Mouse (Mus musculus) MEL (cell line): ENCODE data around the gene Ing5. TPM values are rescaled to one million over a fixed set of nuclear protein-coding genes. Genes with fewer than 3 reads are reported as not detected.

ENCODE experiments used
- DNase-seq: peaks from one replicate; pipeline ENCODE4 v3.0.0; 2011; ENCODE audit warnings: low read depth, low spot score
- H3K27ac ChIP-seq: 2 replicates; pipeline ENCODE4 v1.5.1; 2012; ENCODE audit warnings: low read depth, mild to moderate bottlenecking, control low read depth, low read length, moderate library complexity; ENCODE audit not compliant: control insufficient read depth
- H3K27me3 ChIP-seq, 2 experiments: fragments of 150-350 bp in 1 of 2; sonication (generic) in 1 of 2; 2 replicates each; pipeline ENCODE4 v1.6.1; 2012; ENCODE audit warnings: low read length in 2 of 2, mild to moderate bottlenecking in 2 of 2, improper control_type of control experiment in 1 of 2, moderate library complexity in 1 of 2; ENCODE audit not compliant: insufficient read depth in 2 of 2, control insufficient read depth in 1 of 2
- H3K36me3 ChIP-seq, 2 experiments: 2 replicates each; pipeline ENCODE4 v1.6.1; 2012 to 2014; ENCODE audit warnings: low read length in 2 of 2, improper control_type of control experiment in 1 of 2, inconsistent platforms in 1 of 2, mild to moderate bottlenecking in 1 of 2; ENCODE audit not compliant: insufficient read depth in 2 of 2, control insufficient read depth in 1 of 2
- H3K4me1 ChIP-seq, 2 experiments: fragments of 150-350 bp in 1 of 2; sonication (generic) in 1 of 2; 2 replicates each; pipeline ENCODE4 v1.6.1; 2012; ENCODE audit warnings: low read length in 2 of 2, improper control_type of control experiment in 1 of 2, mild to moderate bottlenecking in 1 of 2; ENCODE audit not compliant: insufficient read depth in 2 of 2, control insufficient read depth in 1 of 2
- H3K4me3 ChIP-seq, 2 experiments: fragments of 150-350 bp in 1 of 2; sonication (generic) in 1 of 2; 2 replicates each; pipeline ENCODE4 v1.5.1; 2012; ENCODE audit warnings: low read depth in 2 of 2, low read length in 2 of 2, mild to moderate bottlenecking in 2 of 2, moderate library complexity in 2 of 2, control low read depth in 1 of 2, improper control_type of control experiment in 1 of 2; ENCODE audit not compliant: control insufficient read depth in 1 of 2, insufficient read depth in 1 of 2
- H3K79me2 ChIP-seq: 2 replicates; pipeline ENCODE4 v1.6.1; 2012; ENCODE audit warnings: mild to moderate bottlenecking, low read length, moderate library complexity; ENCODE audit not compliant: control insufficient read depth, poor library complexity, insufficient read depth
- H3K9ac ChIP-seq: 2 replicates; pipeline ENCODE4 v1.6.1; 2012; ENCODE audit warnings: low read depth, mild to moderate bottlenecking, control low read depth, low read length, moderate library complexity; ENCODE audit not compliant: control insufficient read depth, poor library complexity, severe bottlenecking
- H3K9me3 ChIP-seq: fragments of 150-350 bp; sonication (generic); replicated peaks from 2 replicates; pipeline ENCODE4 v1.6.1; 2012; ENCODE audit warnings: mild to moderate bottlenecking, low read length, improper control_type of control experiment, moderate library complexity; ENCODE audit not compliant: insufficient read depth
- CHD1 ChIP-seq: IDR thresholded peaks from 2 replicates; pipeline ENCODE4 v1.6.1; 2012; ENCODE audit warnings: low read depth, mild to moderate bottlenecking, inconsistent platforms, low read length, improper control_type of control experiment
- CTCF ChIP-seq, 3 experiments: IDR thresholded peaks in 2 of 3; conservative IDR thresholded peaks in 1 of 3; 2 replicates each; pipeline ENCODE4 v1.5.1; 2011 to 2012; ENCODE audit warnings: low read length in 3 of 3, low read depth in 2 of 3, mild to moderate bottlenecking in 2 of 3, improper control_type of control experiment in 1 of 3, inconsistent platforms in 1 of 3, mixed read lengths in 1 of 3, moderate library complexity in 1 of 3; ENCODE audit not compliant: control insufficient read depth in 1 of 3, insufficient read depth in 1 of 3, poor library complexity in 1 of 3, severe bottlenecking in 1 of 3
- ELF1 ChIP-seq: IDR thresholded peaks from 2 replicates; pipeline ENCODE4 v1.6.1; 2014; ENCODE audit warnings: low read depth, mild to moderate bottlenecking, inconsistent platforms, low read length, improper control_type of control experiment, moderate library complexity
- EP300 ChIP-seq, 2 experiments: IDR thresholded peaks; 2 replicates each; pipeline ENCODE4 v1.6.1; 2011; ENCODE audit warnings: improper control_type of control experiment in 2 of 2, low read length in 2 of 2, low read depth in 1 of 2, mild to moderate bottlenecking in 1 of 2
- ETS1 ChIP-seq: IDR thresholded peaks from 2 replicates; pipeline ENCODE4 v1.6.1; 2012; ENCODE audit warnings: low read depth, mild to moderate bottlenecking, inconsistent platforms, low read length, improper control_type of control experiment, moderate library complexity
- GATA1 ChIP-seq: IDR thresholded peaks from 2 replicates; pipeline ENCODE4 v1.6.1; 2011; ENCODE audit warnings: low read depth, low read length, improper control_type of control experiment
- HCFC1 ChIP-seq: IDR thresholded peaks from 2 replicates; pipeline ENCODE4 v1.6.1; 2012; ENCODE audit warnings: low read depth, mild to moderate bottlenecking, inconsistent platforms, low read length, improper control_type of control experiment, moderate library complexity
- JUND ChIP-seq: IDR thresholded peaks from 2 replicates; pipeline ENCODE4 v1.6.1; 2011; ENCODE audit warnings: low read depth, mild to moderate bottlenecking, improper control_type of control experiment, low read length
- KAT2A ChIP-seq: conservative IDR thresholded peaks from 2 replicates; pipeline ENCODE4 v1.6.1; 2012; ENCODE audit warnings: low read depth, low read length, improper control_type of control experiment, inconsistent platforms
- MAFK ChIP-seq: IDR thresholded peaks from 2 replicates; pipeline ENCODE4 v1.6.1; 2011; ENCODE audit warnings: low read depth, mild to moderate bottlenecking, low read length, improper control_type of control experiment, borderline replicate concordance
- MAX ChIP-seq: IDR thresholded peaks from 2 replicates; pipeline ENCODE4 v1.6.1; 2011; ENCODE audit warnings: low read length, improper control_type of control experiment
- MAZ ChIP-seq: IDR thresholded peaks from 2 replicates; pipeline ENCODE4 v1.6.1; 2012; ENCODE audit warnings: low read depth, mild to moderate bottlenecking, inconsistent platforms, low read length, improper control_type of control experiment
- MEF2A ChIP-seq: IDR thresholded peaks from 2 replicates; pipeline ENCODE4 v1.6.1; 2014; ENCODE audit warnings: low read depth, mild to moderate bottlenecking, inconsistent platforms, low read length, improper control_type of control experiment; ENCODE audit not compliant: poor library complexity, insufficient replicate concordance, severe bottlenecking; ENCODE audit errors: extremely low read depth
- MXI1 ChIP-seq: IDR thresholded peaks from 2 replicates; pipeline ENCODE4 v1.6.1; 2011; ENCODE audit warnings: mild to moderate bottlenecking, low read depth, low read length, improper control_type of control experiment
- MYB ChIP-seq: IDR thresholded peaks from 2 replicates; pipeline ENCODE4 v1.6.1; 2011; ENCODE audit warnings: mild to moderate bottlenecking, low read depth, low read length, improper control_type of control experiment
- MYC ChIP-seq: IDR thresholded peaks from 2 replicates; pipeline ENCODE4 v1.6.1; 2011; ENCODE audit warnings: low read depth, mild to moderate bottlenecking, low read length, improper control_type of control experiment, moderate library complexity
- NELFE ChIP-seq: IDR thresholded peaks from 2 replicates; pipeline ENCODE4 v1.6.1; 2011; ENCODE audit warnings: low read depth, low read length, improper control_type of control experiment
- NRF1 ChIP-seq: IDR thresholded peaks from 2 replicates; pipeline ENCODE4 v1.6.1; 2014; ENCODE audit warnings: low read depth, mild to moderate bottlenecking, inconsistent platforms, low read length, improper control_type of control experiment, moderate library complexity; ENCODE audit not compliant: poor library complexity, insufficient read depth, severe bottlenecking
- POLR2A ChIP-seq, 2 experiments: IDR thresholded peaks; 2 replicates each; pipeline ENCODE4 v1.6.1; 2011 to 2012; ENCODE audit warnings: low read length in 2 of 2, mild to moderate bottlenecking in 2 of 2, control low read depth in 1 of 2, improper control_type of control experiment in 1 of 2, low read depth in 1 of 2, moderate library complexity in 1 of 2; ENCODE audit not compliant: control insufficient read depth in 1 of 2, insufficient read depth in 1 of 2, poor library complexity in 1 of 2
- POLR2AphosphoS5 ChIP-seq: IDR thresholded peaks from 2 replicates; pipeline ENCODE4 v1.6.1; 2012; ENCODE audit warnings: low read depth, borderline replicate concordance, mild to moderate bottlenecking, inconsistent platforms, low read length, moderate library complexity, mixed read lengths
- RCOR1 ChIP-seq: IDR thresholded peaks from 2 replicates; pipeline ENCODE4 v1.6.1; 2012; ENCODE audit warnings: low read depth, mild to moderate bottlenecking, inconsistent platforms, low read length, improper control_type of control experiment
- SIN3A ChIP-seq: IDR thresholded peaks from 2 replicates; pipeline ENCODE4 v1.6.1; 2012; ENCODE audit warnings: low read length, improper control_type of control experiment, inconsistent platforms
- TCF12 ChIP-seq: IDR thresholded peaks from 2 replicates; pipeline ENCODE4 v1.6.1; 2014; ENCODE audit warnings: low read depth, mild to moderate bottlenecking, inconsistent platforms, low read length, improper control_type of control experiment, moderate library complexity
- USF1 ChIP-seq: IDR thresholded peaks from 2 replicates; pipeline ENCODE4 v1.6.1; 2014; ENCODE audit warnings: low read depth, mild to moderate bottlenecking, inconsistent platforms, low read length, improper control_type of control experiment, moderate library complexity
- USF2 ChIP-seq, 2 experiments: IDR thresholded peaks; 2 replicates each; pipeline ENCODE4 v1.6.1; 2011 to 2012; ENCODE audit warnings: improper control_type of control experiment in 2 of 2, low read length in 2 of 2, borderline replicate concordance in 1 of 2, inconsistent platforms in 1 of 2, low read depth in 1 of 2, mild to moderate bottlenecking in 1 of 2; ENCODE audit not compliant: insufficient read depth in 1 of 2
- ZKSCAN1 ChIP-seq: IDR thresholded peaks from 2 replicates; pipeline ENCODE4 v1.6.1; 2012; ENCODE audit warnings: low read depth, mild to moderate bottlenecking, inconsistent platforms, low read length, improper control_type of control experiment, moderate library complexity
- ZMIZ1 ChIP-seq: IDR thresholded peaks from 2 replicates; pipeline ENCODE4 v1.6.1; 2012; ENCODE audit warnings: low read depth, mild to moderate bottlenecking, inconsistent platforms, low read length, improper control_type of control experiment, moderate library complexity
- ZNF384 ChIP-seq: IDR thresholded peaks from 2 replicates; pipeline ENCODE4 v1.6.1; 2012; ENCODE audit warnings: low read depth, mild to moderate bottlenecking, inconsistent platforms, low read length, improper control_type of control experiment
- polyA plus RNA-seq, 2 experiments: library from polyadenylated mRNA; stranded (reverse) in 1 of 2; unstranded in 1 of 2; fragments of >175 nt in 1 of 2; fragments of >200 nt in 1 of 2; gene quantifications; 2 replicates each; pipeline versions ENCODE4 v1.2.1 to v1.2.4; 2012; ENCODE audit warnings: low replicate concordance in 2 of 2, low read depth in 1 of 2; ENCODE audit not compliant: insufficient read length in 2 of 2, insufficient read depth in 1 of 2, missing spikeins in 1 of 2
- total RNA-seq: library from RNA; depleted of rRNA; stranded (reverse); fragments of 300-350 nt; gene quantifications from 2 replicates; pipeline ENCODE4 v1.2.3, GENCODE M21; 2012

Ing5 gene
- total and polyA plus RNA-seq, 3 experiments, result 27.6 to 29.2 TPM; not detected in 1

DNA sequence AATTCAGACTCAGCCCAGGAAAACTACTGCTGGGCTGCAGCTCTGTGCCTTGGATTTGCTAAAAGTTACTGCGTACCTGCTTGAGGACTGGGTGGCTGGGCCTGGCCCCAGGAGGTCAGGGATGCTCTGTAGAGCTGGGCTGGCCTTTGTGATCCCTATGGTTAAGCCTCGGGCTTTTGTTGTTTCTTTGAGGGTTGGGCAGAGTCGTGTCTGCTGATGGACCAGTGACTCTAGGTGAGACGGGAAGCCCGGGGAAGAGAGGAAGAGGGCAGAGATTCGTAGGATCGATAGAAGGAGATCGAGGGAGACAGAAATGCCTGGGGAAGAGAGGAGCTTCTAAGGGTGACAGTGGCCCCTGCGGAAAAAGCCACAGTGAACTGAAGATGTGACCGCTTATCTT lies 20.8 kb downstream of the Ing5 start, which contains the start of gene D2hgdh:
Gene D2hgdh, plus strand, starts transcription at position 301 of the 400 bp plus-strand sequence.
- DNase-seq, result no peak
- TF ChIP-seq TCF12 (no peak), USF1 (no peak), EP300 (IDR thresholded peaks at IDR 0.05; ENCODE audit: low read depth in 1 of 2, low read length in 2 of 2) (no peak), JUND (no peak), MAZ (no peak), HCFC1 (no peak), CHD1 (no peak), RCOR1 (no peak), USF2 (IDR thresholded peaks at IDR 0.05; ENCODE audit: borderline replicate concordance in 1 of 2, insufficient read depth in 1 of 2, low read depth in 1 of 2, low read length in 2 of 2) (no peak), MYB (no peak), ETS1 (no peak)
- peak within 1 kb of the TSS; percentile 57 to 98 for H3K4me3 ChIP-seq
- peaks cover 9 to 17% of the 10 kb centered on the region in 2 experiments; a peak in 3 of 4 replicates for H3K4me1 ChIP-seq
- peak within 1 kb of the TSS; percentile 69 for H3K27ac ChIP-seq
- H3K27me3 ChIP-seq, result no peaks in the 10 kb centered on the region
- H3K9ac ChIP-seq, result peak within 1 kb of the TSS; percentile 62
- H3K79me2 ChIP-seq, result peaks cover 3% of the 10 kb centered on the region
- H3K36me3 ChIP-seq, result peaks cover 0 to 9% of the 10 kb centered on the region in 2 experiments; a peak in 2 of 4 replicates
- H3K9me3 ChIP-seq, result no peaks in the 10 kb centered on the region

DNA sequence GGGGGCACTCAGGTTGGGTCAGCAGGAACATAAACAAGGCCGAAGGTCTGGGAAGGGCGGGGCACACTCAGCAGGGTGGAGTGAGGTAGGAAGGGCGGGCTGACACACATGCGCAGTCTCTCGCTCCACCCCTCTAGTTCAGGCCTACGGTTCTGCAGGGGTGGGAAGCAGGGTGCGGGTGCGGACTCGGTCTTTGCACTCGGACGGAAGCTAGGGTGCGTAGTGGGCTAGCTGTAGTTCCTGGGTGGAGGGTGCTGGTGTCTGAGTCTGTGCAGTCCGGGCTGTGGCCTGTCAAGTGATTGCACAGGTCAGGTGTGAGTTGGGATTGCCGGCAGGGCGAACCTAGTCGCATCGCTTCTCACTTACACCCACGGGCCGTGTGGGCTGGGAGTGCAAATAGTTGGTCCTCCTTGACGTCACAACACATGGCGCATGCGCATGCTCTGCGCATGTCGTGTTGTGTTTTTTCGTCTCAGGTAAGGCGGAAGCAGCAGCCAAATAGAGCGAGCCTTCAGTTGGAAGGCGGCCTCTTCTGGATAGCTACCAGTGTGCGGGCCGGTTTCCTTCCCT lies 21.4 kb downstream of the Ing5 start:
- H3K36me3 ChIP-seq, result peaks cover 0 to 9% of the 10 kb centered on the region in 2 experiments; a peak in 2 of 4 replicates
- H3K4me3 ChIP-seq, result peak overlapping the region; percentile 57 to 98
- peaks cover 9 to 19% of the 10 kb centered on the region in 2 experiments; a peak in 3 of 4 replicates for H3K4me1 ChIP-seq
- peak overlapping the region; percentile 62 for H3K9ac ChIP-seq
- peaks cover 3% of the 10 kb centered on the region for H3K79me2 ChIP-seq
- H3K9me3 ChIP-seq, result no peaks in the 10 kb centered on the region
- DNase-seq, result peak; percentile 99
- peak overlapping the region; percentile 69 for H3K27ac ChIP-seq
- H3K27me3 ChIP-seq, result no peaks in the 10 kb centered on the region
- peak; percentile 86 for TF ChIP-seq SIN3A
- TF ChIP-seq ZNF384, result peak; percentile 66
- peak; percentile 85 for TF ChIP-seq HCFC1
- peak in 1 of 2 experiments; percentile 1; a peak in 1 of 4 replicates for TF ChIP-seq EP300 (IDR thresholded peaks at IDR 0.05; ENCODE audit: low read depth in 1 of 2, low read length in 2 of 2)
- peak; percentile 98 to 100 for TF ChIP-seq POLR2A (IDR thresholded peaks at IDR 0.05; ENCODE audit: control insufficient read depth in 1 of 2, insufficient read depth in 1 of 2, low read depth in 1 of 2, low read length in 2 of 2, poor library complexity in 1 of 2)
- no peak for TF ChIP-seq MAFK
- TF ChIP-seq USF2 (IDR thresholded peaks at IDR 0.05; ENCODE audit: borderline replicate concordance in 1 of 2, insufficient read depth in 1 of 2, low read depth in 1 of 2, low read length in 2 of 2), result no peak
- TF ChIP-seq NELFE, result peak; percentile 95
- peak; percentile 97 for TF ChIP-seq MAZ
- 0 out of 2 replicates have a peak, but pooled peaks have one; percentile 40 for TF ChIP-seq ETS1
- peak; percentile 93 for TF ChIP-seq MAX
- 0 out of 2 replicates have a peak, but pooled peaks have one; percentile 4 for TF ChIP-seq CHD1
- TF ChIP-seq ELF1, result peak; percentile 98
- TF ChIP-seq MYC, result peak; percentile 89
- TF ChIP-seq ZKSCAN1, result no peak
- TF ChIP-seq MXI1, result peak; percentile 83
- peak; percentile 52; the same call in 1 of the 2 replicates for TF ChIP-seq TCF12
- peak; percentile 81 for TF ChIP-seq NRF1
- TF ChIP-seq POLR2AphosphoS5, result peak; percentile 98
- TF ChIP-seq ZMIZ1, result peak; percentile 81
- TF ChIP-seq MEF2A, result no peak
- TF ChIP-seq CTCF (IDR thresholded peaks at IDR 0.05 in 2 of 3, conservative IDR thresholded peaks at IDR 0.05 in 1 of 3; ENCODE audit: control insufficient read depth in 1 of 3, insufficient read depth in 1 of 3, low read depth in 2 of 3, low read length in 3 of 3, poor library complexity in 1 of 3, severe bottlenecking in 1 of 3), result no peak; a peak in 1 of 6 replicates
- TF ChIP-seq GATA1, result no peak
- TF ChIP-seq KAT2A, result peak; percentile 74
- TF ChIP-seq JUND, result no peak
